Mouse (Mus musculus) lung, adult 18-20 months (tissue): ENCODE results near the gene Tsg101.

Source experiments
- DNase-seq, 2 experiments: peaks; one replicate each; pipeline ENCODE4 v3.0.0; 2022; ENCODE audit warnings: mixed read lengths in 2 of 2

Tsg101 gene

DNA sequence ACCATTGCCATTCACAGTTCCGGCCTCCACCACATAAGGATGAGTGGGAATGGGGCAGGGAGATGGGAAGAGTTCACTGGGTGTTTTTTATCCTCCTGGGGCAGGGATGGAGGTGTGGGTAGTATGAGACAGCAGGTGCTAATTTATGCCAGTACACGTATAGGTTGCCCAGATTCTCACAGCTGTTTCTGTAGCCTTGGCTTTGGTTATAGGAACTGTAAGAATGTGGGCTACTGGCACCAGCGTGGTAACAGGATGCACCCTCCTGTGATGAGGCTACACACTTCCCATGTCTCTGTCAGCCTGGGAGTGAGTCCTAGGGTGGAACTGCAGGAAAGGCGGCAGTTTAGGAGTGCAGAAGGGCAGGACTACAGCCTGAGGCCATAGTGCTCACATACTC, 42.9 kb downstream of the Tsg101 start:
- no peak for DNase-seq

DNA sequence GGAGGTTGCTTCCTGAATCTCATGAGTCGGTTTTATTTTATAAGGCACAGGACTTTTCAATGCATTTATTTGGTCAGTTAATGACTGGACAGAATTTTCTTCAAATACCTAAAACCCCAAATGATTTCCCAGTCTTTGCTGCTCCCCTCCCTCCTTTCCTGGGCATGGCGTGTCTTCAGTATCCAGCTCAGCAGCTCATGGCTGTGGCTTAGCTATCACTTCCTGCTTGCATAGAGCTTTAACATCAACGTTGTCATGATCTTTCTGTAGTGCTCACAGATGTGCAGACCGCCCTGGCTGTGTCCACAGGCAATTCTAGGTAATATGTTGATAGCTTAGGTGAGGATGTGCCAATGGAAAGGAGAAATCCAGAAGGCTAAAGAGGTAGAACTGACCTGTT, 47.8 kb downstream of the Tsg101 start:
- DNase-seq = no peak

DNA sequence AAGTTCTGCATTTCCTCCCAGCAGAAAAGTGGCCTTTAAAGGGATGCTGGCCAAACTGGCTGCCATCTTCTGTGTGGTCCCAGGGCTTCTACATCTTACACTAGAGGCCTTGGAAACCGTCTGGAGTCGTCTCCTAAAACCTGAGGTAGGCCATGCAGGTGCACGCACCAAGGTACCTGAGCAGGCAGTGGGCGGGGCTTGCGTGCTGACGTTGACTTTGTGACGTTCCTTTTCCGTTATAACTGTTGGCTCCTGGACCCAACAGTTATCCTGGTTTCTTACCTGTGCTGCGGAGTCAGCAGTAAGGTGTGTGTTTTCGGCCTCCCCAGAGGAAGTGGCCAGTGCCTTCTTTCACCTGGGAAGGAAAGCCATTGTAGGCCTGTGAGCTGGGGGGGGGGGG, 58.8 kb downstream of the Tsg101 start, which contains the start of gene Ldhc:
Gene Ldhc (plus strand): TSS at position 208 of the 400 bp plus-strand sequence.
- DNase-seq = no peak

DNA sequence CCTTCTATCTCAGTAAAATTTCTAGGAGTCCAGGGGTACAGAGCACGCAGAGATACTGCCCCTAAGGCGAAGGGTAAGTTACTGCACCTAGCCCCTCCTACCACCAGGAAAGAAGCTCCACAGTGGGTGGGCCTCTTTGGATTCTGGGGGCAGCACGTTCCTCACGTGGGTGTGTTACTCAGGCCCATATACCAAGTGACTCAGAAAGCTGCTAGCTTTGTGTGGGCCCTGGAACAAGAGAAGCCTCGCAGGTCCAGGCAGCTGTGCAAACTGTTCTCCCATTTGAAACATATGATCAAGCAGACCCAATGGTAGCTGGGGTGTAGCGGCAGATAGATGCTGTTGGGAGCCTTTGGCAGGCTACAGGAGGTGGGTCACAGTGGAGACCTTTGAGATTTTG, 60.7 kb downstream of the Tsg101 start:
- DNase-seq = no peak

DNA sequence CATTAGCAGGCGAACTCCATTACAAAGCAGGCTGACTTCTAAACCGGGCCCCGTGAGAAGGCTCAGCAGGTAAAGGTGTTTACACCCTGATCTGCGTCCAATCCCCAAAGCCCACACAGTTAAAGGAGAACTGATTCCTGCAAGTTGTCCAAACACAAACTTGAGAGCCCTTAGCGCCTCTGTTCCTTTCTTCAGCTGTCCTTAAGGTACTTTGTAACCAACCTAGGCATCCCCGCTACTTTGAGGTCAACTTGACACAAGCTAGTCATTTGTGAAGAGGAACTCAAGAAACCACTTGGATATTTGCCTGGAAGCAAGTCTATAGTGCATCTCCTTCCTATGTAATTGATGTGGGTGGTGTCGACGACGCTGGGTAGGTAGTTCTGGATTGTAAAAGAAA, 62.3 kb downstream of the Tsg101 start:
- no peak for DNase-seq

DNA sequence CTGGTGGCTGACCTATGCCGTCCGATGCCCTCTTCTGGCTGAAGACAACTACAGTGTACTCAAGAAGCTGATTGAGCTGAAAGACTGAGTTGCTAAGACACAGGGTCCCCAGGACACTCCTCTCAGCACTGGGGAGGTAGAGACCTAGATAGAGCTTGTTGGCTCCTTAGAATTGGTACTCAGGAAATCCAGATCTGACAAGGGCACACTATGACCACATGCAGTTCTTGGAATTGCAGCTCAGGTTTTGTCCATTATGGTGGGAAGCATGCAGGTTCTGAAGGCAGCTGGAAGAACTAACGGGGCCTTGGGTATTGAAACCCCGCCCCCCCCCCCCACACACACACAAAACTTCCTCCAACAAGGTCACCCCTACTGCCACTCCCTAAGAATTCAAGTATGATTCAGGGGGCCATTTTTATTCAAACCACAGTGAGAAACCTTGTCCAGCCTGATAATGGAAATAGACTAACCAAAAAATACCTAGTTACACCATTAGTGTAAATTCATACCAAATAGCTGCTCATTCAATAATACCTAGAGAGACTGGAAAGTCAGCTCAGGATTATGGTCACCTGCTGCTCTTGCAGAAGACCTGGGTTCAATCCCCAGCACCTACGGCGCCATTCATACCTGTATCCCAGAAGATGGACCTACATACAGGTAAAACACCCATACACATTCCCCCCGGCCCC, 63.8 kb downstream of the Tsg101 start:
- no peak for DNase-seq

DNA sequence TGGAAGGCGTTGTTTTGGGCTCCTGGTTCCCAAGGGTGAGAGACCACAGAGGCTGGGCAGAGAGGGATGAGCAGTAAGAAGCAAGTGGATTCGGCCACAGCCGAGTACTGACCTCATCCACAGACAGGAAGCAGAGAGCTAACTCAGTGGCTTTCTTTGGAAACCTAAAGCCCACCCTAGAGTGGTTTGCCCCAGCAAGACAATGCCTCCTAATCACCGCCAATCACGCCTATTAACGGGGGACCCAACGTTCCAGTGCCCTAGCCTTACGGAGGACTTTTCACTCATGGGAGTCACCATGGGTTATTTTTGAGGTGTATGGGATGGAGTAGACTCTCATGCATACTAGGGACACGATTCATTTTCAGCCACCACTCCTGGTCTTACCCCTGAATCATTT, 66.4 kb downstream of the Tsg101 start:
- DNase-seq = no peak

DNA sequence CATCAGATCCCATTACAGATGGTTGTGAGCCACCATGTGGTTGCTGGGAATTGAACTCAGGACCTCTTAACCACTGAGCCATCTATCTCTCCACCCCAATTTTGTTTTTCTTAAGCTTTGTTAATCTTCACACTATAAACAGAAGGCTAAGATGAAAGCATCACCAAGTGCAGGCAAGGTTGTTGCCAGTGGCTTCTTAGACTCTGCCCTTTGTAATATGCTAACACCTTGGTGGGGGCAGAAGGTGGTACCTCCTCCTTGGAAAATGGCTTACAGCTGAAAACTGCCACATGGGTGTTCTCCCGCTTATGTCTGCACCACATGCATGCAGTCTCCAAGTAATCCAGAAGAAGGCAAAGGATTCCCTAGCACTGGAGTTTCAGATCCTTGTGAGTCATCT, 67.1 kb downstream of the Tsg101 start:
- no peak for DNase-seq

DNA sequence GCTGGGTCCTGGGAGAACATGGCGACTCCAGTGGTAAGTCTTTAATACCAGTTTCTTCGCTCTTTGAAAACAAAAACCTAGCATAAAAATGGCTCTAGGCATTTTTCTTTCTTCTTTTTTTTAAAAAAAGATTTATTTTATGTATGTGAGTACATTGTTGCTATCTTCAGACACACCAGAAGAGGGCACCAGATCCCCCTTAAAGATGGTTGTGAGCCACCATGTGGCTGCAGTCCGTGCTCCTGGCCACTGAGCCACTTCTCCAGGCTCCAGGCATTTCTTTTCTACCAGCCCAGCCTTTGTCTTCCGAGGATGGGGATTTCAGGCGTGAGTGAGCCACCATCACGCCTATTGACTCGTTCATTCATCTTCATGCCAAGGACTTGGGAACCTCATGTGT, 68.7 kb downstream of the Tsg101 start:
- DNase-seq = no peak

DNA sequence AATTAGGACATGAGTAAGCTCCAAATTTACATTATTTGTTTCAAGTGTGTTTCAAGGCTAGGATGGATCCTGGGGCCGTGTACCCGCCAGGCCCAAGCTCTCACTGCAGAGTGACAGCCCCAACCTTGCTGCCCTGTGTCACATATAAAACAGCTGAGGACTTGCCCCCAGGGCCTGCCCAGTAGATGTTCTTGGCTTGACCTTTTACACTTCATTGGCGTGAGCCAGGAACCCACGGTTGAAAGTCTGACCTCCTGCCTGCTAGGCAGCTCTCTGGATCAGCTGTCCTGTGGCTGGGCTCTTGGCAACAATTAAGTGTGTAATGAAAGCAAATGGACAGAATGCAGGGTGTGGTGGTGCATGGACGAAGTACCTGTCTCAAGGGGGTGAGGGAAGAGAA, 70.5 kb downstream of the Tsg101 start:
- no peak for DNase-seq

DNA sequence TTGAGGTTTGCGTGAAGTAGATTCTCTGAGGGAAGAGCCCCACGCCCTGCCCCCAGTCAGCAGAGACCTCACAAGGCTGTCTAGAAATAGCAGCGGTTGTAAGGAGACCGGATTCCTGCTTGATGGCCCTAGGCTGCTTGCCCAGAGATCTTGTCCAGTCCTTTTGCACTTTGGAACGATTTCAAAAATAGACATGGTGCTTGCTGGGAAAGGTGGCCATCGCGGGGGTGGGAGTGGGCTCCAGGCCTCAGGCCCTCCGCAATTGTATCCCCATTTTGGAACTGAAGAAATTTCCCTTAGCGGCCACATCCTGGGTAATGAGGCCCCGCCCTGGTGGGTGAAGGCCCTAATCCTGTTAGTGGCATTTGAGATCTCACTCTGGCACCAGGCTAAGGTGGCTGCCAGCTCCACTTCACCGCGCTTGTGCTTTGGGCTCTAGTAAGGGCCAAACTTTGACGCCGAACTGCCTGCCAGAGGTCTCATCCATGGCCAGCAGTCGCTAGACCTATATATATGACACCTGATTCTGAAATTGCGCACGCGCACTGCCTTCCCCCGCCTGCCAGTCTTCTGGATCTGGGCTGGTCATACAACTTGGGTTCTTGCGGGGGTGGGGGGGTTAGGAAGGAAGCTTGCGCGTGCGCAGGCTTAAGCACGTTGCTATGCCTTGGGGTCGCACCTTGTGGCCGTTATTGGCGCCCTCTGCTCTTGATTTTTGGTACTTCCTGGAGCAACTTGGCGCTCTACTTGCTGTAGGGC, 73.1 kb downstream of the Tsg101 start:
- peak; percentile 54 to 56 for DNase-seq

DNA sequence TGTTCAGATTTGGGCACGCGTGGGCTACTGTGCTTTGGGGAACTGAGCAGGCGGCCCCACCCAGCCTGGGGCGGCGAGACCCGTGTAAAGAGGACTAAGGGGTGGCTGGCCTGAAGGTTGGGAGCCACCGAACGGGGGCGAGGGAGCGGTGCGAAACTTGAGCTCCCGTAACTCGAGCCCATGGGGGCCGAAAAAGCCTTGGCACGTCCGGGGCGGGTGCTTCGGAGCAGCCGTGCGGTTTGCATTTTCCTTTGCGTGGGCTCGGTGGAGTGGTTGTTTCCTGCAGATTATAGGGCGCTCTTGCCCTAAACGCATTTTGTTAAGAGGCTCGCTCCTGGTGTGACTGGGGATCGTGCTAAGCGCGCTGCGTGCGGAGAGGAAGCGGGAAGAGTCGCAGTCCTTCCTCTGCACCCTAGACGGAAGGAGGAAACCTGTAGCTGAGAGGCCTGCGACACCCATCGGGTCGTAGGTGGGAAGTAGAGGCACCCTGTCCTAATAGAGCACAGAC, 73.7 kb downstream of the Tsg101 start:
- DNase-seq = peak; percentile 40 to 46

DNA sequence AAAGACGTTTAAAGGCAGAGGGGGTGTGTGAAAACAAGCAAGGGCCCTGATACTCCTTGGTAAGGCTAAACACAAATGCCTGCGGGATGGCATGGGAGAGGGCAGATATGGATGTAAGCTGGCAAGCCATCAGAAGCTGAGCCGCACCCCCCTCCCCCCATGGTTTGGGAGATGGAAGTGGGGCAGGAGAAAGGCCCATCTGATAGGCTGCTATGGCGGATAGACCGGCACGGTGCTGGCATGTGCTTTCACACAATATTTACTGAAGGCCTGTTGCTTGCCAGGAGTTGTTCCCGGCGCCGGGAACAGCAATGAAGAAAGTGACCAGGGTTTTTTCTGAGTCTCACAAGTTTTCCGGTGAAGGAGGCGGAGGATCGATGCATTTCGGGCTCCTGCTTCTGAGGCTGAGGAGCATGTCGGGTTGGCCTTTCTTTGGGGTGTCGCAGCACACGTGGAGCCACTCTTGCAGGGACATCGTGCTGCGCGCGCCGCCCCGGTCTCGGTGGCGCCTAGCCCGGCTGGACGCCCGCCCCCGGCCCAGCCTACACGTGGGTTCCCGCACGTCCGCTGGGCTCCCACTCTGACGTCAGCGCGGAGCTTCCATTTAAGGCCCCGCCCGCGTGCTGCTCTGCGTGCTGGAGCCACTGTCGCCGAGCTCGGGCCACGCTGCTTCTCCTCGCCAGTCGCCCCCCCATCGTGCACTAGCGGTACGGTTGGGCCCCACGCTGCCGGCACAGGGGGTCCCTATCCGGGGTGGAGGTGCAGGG, 74.4 kb downstream of the Tsg101 start:
- peak; percentile 92 to 94 for DNase-seq

DNA sequence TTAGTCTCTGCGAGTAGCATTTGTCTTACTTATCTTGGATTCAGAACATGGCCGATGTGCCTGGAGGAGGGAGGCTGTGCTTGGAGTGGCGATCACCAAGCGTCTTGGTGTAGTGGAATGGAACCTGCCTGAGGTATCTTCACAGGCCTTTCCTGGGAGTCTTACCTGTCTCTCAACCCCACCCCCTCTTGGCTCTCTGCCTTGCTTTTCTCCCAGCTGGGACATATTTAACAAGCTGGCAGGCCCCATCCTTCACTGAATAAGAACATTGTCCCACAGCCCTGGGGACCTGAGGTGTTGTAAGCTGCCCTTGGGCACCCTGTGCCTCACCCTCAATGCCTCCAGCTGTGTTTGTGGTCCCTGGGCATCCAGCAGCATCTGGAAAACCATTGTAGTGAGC, 76.2 kb downstream of the Tsg101 start:
- DNase-seq = no peak

DNA sequence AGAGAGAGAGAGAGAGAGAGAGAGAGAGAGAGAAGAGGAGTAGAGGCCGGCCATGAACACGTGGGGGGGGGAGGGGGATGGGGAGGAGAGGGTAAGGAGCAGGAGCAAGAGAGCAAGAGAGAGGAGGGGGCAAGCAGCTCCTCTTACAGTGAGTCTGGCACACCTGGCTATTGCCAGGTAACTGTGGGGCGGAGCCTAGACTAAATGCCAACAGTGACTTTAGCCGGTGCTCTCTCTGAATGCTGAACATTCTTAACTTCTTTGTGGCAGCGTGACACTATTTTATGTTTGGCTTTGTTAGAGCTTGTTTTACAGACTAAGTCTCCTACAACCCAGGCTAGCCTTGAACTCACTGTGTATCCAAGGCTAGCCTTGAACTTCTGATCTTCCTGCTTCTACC, 77.5 kb downstream of the Tsg101 start:
- DNase-seq = peak; percentile 52 to 70

DNA sequence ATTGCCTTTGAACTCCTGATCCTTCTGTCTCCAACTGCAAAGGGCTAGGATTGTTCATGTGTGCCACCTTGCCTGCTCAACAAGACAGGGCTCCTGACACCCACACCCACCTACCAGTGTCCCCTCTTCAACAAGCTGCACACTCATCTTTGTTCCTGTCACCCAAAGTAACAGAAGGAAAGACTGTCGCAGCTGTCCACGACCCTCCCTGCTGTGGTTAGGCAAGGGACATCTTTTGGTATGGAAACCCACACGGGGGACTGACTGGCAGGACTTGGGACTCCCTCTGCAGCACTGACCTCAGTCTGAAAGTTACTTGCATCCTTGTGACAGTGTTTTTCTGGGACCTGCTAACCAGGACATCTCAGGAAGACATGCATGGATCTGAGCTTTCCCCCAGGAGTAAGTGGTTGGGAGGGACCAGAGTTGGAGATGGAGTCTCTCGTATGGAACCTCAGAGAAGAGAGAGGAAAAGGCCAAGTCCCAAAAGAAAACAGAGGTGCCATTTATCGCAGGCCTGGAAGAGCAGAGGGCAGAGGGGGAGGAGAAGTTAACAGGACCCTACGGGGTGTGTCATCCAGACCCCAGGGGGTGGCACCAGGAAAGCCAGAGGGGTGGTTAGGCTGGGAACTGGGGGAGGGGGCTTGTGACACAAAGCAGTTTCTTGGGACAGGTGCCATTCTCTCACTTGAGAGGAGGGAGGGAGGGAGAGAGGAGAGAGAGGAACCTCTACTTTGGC, 78.8 kb downstream of the Tsg101 start, which contains the start of gene Ldha:
Gene Ldha (plus strand): TSS at position 689 of the 739 bp plus-strand sequence.
- no peak for DNase-seq

DNA sequence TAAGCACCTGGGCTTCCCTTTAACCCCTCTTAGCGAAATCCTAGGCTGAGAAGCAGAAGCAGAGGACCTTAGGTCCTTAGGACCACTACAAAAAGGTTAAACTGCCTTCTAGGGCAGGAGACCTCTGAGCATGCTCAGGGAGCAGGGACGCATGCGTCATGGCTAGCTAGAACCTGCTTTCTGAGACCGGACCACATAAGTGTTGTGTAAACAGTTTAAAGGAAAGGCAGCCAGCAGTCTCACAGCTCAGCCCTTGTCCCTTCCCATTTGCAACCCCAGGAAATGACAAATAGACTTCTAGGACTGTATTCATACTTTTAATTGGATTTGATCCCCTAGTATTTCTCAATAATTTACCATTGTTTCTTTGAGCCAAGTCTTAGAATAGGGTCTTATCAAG, 79.4 kb downstream of the Tsg101 start:
- peak; percentile 82 to 90 for DNase-seq

DNA sequence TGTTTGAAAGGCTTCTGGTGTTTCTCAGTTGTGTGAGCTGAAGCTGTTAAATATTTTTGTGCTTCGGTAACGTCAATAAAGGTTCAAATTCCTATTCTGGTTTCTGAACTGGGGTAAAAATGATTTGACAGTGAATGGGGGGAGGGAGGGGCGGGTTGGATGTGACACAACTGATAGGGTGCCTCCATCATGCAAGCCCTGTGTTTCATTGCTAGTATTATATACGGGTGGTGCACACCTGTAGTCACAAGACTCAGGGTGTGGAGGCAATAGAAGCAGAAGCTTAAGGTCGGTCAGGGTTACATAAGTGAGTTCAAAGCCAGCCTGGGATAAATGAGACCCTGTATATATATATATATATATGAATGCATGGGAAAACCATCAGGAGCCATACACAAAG, 79.9 kb downstream of the Tsg101 start:
- no peak for DNase-seq

DNA sequence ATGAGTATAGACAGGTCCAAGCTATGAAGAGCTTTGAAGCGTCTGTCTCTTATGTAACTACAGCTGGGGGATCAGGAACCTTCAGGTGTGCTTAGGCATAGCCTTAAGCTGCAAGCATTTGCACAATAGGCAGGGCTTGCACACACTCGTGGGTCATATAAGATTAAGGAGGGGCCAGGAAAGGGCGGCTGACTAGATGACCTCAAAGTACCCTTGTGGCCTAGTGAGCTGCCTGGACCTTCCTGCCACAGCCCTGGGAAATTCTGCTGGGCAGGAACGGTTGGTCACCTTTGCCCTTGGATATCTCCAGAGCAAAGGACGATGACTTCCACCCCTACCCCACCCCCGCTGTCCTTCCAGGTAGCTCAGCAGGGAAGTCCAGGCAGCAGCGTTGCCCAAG, 80.3 kb downstream of the Tsg101 start:
- DNase-seq = peak; percentile 68 to 80
